Mouse (Mus musculus): ENCODE measurements around the gene Mrpl4. TPM values are rescaled to one million over a fixed set of nuclear protein-coding genes. Genes with fewer than 3 reads are reported as not detected.
"Not testable (repeated sequence)": the region's sequence is repeated elsewhere in the genome, so short reads cannot be mapped to it uniquely, and the experiment has no call there.

Gene Mrpl4
- polyA plus RNA-seq, 1 experiment from 2014 or later = 119 TPM

- no peak overlapping the region for H3K4me3 ChIP-seq (ENCODE audit: low read depth, low read length)
- H3K4me1 ChIP-seq (replicated peaks; ENCODE audit: control insufficient read depth, insufficient read depth, low read length) = no peaks in the 10 kb centered on the region; the same call in 1 of the 2 replicates
- no peaks in the 10 kb centered on the region for H3K9me3 ChIP-seq (ENCODE audit: control insufficient read depth, low read length)
- H3K27me3 ChIP-seq (ENCODE audit: control insufficient read depth, insufficient read depth, low read length) = no peaks in the 10 kb centered on the region
- WGBS = 60% methylated on average over 5 of the region's 5 CpGs
- H3K27ac ChIP-seq (ENCODE audit: low read depth, low read length) = no peak overlapping the region
- H3K36me3 ChIP-seq (ENCODE audit: control insufficient read depth, insufficient read depth, low read length) = no peaks in the 10 kb centered on the region
- DNase-seq (ENCODE audit: low spot score) = no peak
- no peak overlapping the region for H3K4me2 ChIP-seq (ENCODE audit: low read depth, low read length, severe bottlenecking)
- no peak for ATAC-seq (replicated peaks; ENCODE audit: low FRiP score)
- H3K9ac ChIP-seq (ENCODE audit: low read length) = no peak overlapping the region
These were observed 9.2 kb upstream of the Mrpl4 start for GRCm38 (mm10) chr9:20993165-20993898.

GRCm38 (mm10) chr9:20995069-20995468 lies 7.5 kb upstream of the Mrpl4 start:
- H3K9me3 ChIP-seq (ENCODE audit: control insufficient read depth, low read length) = no peaks in the 10 kb centered on the region
- no peak overlapping the region for H3K4me2 ChIP-seq (ENCODE audit: low read depth, low read length, severe bottlenecking)
- no peak for DNase-seq (ENCODE audit: low spot score)
- ATAC-seq (replicated peaks; ENCODE audit: low FRiP score) = no peak
- no peaks in the 10 kb centered on the region for H3K36me3 ChIP-seq (ENCODE audit: control insufficient read depth, insufficient read depth, low read length)
- H3K4me1 ChIP-seq (replicated peaks; ENCODE audit: control insufficient read depth, insufficient read depth, low read length) = no peaks in the 10 kb centered on the region; the same call in 1 of the 2 replicates
- H3K4me3 ChIP-seq (ENCODE audit: low read depth, low read length) = no peak overlapping the region
- H3K27me3 ChIP-seq (ENCODE audit: control insufficient read depth, insufficient read depth, low read length) = no peaks in the 10 kb centered on the region
- H3K9ac ChIP-seq (ENCODE audit: low read length) = no peak overlapping the region
- H3K27ac ChIP-seq (ENCODE audit: low read depth, low read length) = no peak overlapping the region
- WGBS = 83% methylated on average over 3 of the region's 3 CpGs

GRCm38 (mm10) chr9:20997065-20997464 lies 5.5 kb upstream of the Mrpl4 start:
- 90% methylated on average over 8 of the region's 8 CpGs for WGBS
- Histone ChIP-seq H3K4me3 (ENCODE audit: low read depth, low read length) (no peak overlapping the region), H3K9ac (ENCODE audit: low read length) (no peak overlapping the region)

GRCm38 (mm10) chr9:20998337-20998736 lies 4.2 kb upstream of the Mrpl4 start:
- H3K36me3 ChIP-seq (ENCODE audit: control insufficient read depth, insufficient read depth, low read length); H3K27ac ChIP-seq (ENCODE audit: low read depth, low read length); H3K4me2 ChIP-seq (ENCODE audit: low read depth, low read length, severe bottlenecking); H3K27me3 ChIP-seq (ENCODE audit: control insufficient read depth, insufficient read depth, low read length); H3K4me3 ChIP-seq (ENCODE audit: low read depth, low read length); H3K9ac ChIP-seq (ENCODE audit: low read length); ATAC-seq (replicated peaks; ENCODE audit: low FRiP score); H3K4me1 ChIP-seq (replicated peaks; ENCODE audit: control insufficient read depth, insufficient read depth, low read length); H3K9me3 ChIP-seq (ENCODE audit: control insufficient read depth, low read length); DNase-seq (ENCODE audit: low spot score): not testable (repeated sequence)
- 61% methylated on average over 1 of the region's 1 CpGs for WGBS

More at GRCm38 (mm10) chr9:20997065-20997464, 5.5 kb upstream of the Mrpl4 start:
- Histone ChIP-seq H3K4me1 (replicated peaks; ENCODE audit: control insufficient read depth, insufficient read depth, low read length) (no peaks in the 10 kb centered on the region), H3K9me3 (ENCODE audit: control insufficient read depth, low read length) (no peaks in the 10 kb centered on the region), H3K27ac (ENCODE audit: low read depth, low read length) (no peak overlapping the region), H3K27me3 (ENCODE audit: control insufficient read depth, insufficient read depth, low read length) (no peaks in the 10 kb centered on the region), H3K36me3 (ENCODE audit: control insufficient read depth, insufficient read depth, low read length) (no peaks in the 10 kb centered on the region), H3K4me2 (ENCODE audit: low read depth, low read length, severe bottlenecking) (no peak overlapping the region)
- DNase-seq (ENCODE audit: low spot score) (no peak), ATAC-seq (replicated peaks; ENCODE audit: low FRiP score) (no peak)

GRCm38 (mm10) chr9:21000811-21001210 lies 1.7 kb upstream of the Mrpl4 start:
- DNase-seq (ENCODE audit: low spot score) (no peak), ATAC-seq (replicated peaks; ENCODE audit: low FRiP score) (no peak)
- Histone ChIP-seq H3K9ac (ENCODE audit: low read length) (no peak overlapping the region), H3K4me2 (ENCODE audit: low read depth, low read length, severe bottlenecking) (no peak overlapping the region), H3K36me3 (ENCODE audit: control insufficient read depth, insufficient read depth, low read length) (no peaks in the 10 kb centered on the region), H3K4me1 (replicated peaks; ENCODE audit: control insufficient read depth, insufficient read depth, low read length) (no peaks in the 10 kb centered on the region), H3K27ac (ENCODE audit: low read depth, low read length) (no peak overlapping the region), H3K4me3 (ENCODE audit: low read depth, low read length) (no peak overlapping the region), H3K9me3 (ENCODE audit: control insufficient read depth, low read length) (no peaks in the 10 kb centered on the region), H3K27me3 (ENCODE audit: control insufficient read depth, insufficient read depth, low read length) (no peaks in the 10 kb centered on the region)

- Histone ChIP-seq H3K36me3 (ENCODE audit: control insufficient read depth, insufficient read depth, low read length) (no peaks in the 10 kb centered on the region; the same call in 1 of the 2 replicates), H3K4me2 (ENCODE audit: low read depth, low read length, severe bottlenecking) (no peak overlapping the region), H3K27me3 (ENCODE audit: control insufficient read depth, insufficient read depth, low read length) (no peaks in the 10 kb centered on the region), H3K9me3 (ENCODE audit: control insufficient read depth, low read length) (no peaks in the 10 kb centered on the region), H3K4me3 (ENCODE audit: low read depth, low read length) (no peak overlapping the region), H3K4me1 (replicated peaks; ENCODE audit: control insufficient read depth, insufficient read depth, low read length) (no peaks in the 10 kb centered on the region), H3K9ac (ENCODE audit: low read length) (no peak overlapping the region), H3K27ac (ENCODE audit: low read depth, low read length) (no peak overlapping the region)
- 0 out of 2 replicates have a peak, but pooled peaks have one; percentile 7 for ATAC-seq (replicated peaks; ENCODE audit: low FRiP score)
- DNase-seq (ENCODE audit: low spot score) = no peak
- WGBS = 74% methylated on average over 6 of the region's 6 CpGs
These were observed 812 bp upstream of the Mrpl4 start for GRCm38 (mm10) chr9:21001651-21002200.

GRCm38 (mm10) chr9:21002270-21002626 lies 290 bp upstream of the Mrpl4 start:
- peak overlapping the region; percentile 79 for H3K4me2 ChIP-seq (ENCODE audit: low read depth, low read length, severe bottlenecking)
- H3K4me3 ChIP-seq (ENCODE audit: low read depth, low read length) = peak overlapping the region; percentile 85
- H3K4me1 ChIP-seq (replicated peaks; ENCODE audit: control insufficient read depth, insufficient read depth, low read length) = no peaks in the 10 kb centered on the region
- no peaks in the 10 kb centered on the region for H3K27me3 ChIP-seq (ENCODE audit: control insufficient read depth, insufficient read depth, low read length)
- ATAC-seq (replicated peaks; ENCODE audit: low FRiP score) (peak; percentile 64; the same call in 1 of the 2 replicates), DNase-seq (ENCODE audit: low spot score) (no peak)
- no peaks in the 10 kb centered on the region; the same call in 1 of the 2 replicates for H3K36me3 ChIP-seq (ENCODE audit: control insufficient read depth, insufficient read depth, low read length)
- H3K27ac ChIP-seq (ENCODE audit: low read depth, low read length) = no peak overlapping the region
- no peaks in the 10 kb centered on the region for H3K9me3 ChIP-seq (ENCODE audit: control insufficient read depth, low read length)
- peak overlapping the region; percentile 68 for H3K9ac ChIP-seq (ENCODE audit: low read length)
- WGBS = 13% methylated on average over 7 of the region's 7 CpGs

GRCm38 (mm10) chr9:21007313-21007952 lies 4.9 kb downstream of the Mrpl4 start:
- H3K27me3 ChIP-seq (ENCODE audit: control insufficient read depth, insufficient read depth, low read length) = no peaks in the 10 kb centered on the region
- H3K4me2 ChIP-seq (ENCODE audit: low read depth, low read length, severe bottlenecking) = no peak overlapping the region
- no peak for DNase-seq (ENCODE audit: low spot score)
- no peaks in the 10 kb centered on the region for H3K4me1 ChIP-seq (replicated peaks; ENCODE audit: control insufficient read depth, insufficient read depth, low read length)
- H3K4me3 ChIP-seq (ENCODE audit: low read depth, low read length) = no peak overlapping the region
- no peak overlapping the region for H3K27ac ChIP-seq (ENCODE audit: low read depth, low read length)
- 92% methylated on average over 10 of the region's 10 CpGs for WGBS
- H3K9ac ChIP-seq (ENCODE audit: low read length) = no peak overlapping the region
- no peak for ATAC-seq (replicated peaks; ENCODE audit: low FRiP score)
- H3K9me3 ChIP-seq (ENCODE audit: control insufficient read depth, low read length) = no peaks in the 10 kb centered on the region
- no peaks in the 10 kb centered on the region; the same call in 1 of the 2 replicates for H3K36me3 ChIP-seq (ENCODE audit: control insufficient read depth, insufficient read depth, low read length)

All from forebrain, embryonic 11.5 days (tissue).